ENCODE assay signal across 8 mouse cellular contexts in genomic region chr11:115420336-115421190, GRCm38 (mm10). TPM values are rescaled to one million over a fixed set of nuclear protein-coding genes. Genes with fewer than 3 reads are reported as not detected.
DNase-seq lines count a peak whose midpoint lies in the region; ATAC-seq and TF ChIP-seq lines count a peak whose summit lies in the region.

No protein-coding gene starts in this region.

- H3K4me3 ChIP-seq in CH12.LX (replicated peaks in 1 of 3; ENCODE audit: low read depth in 2 of 3, low read length in 2 of 3, poor library complexity in 1 of 3) = peak overlapping the region; percentile 81 to 97 (median 84)
- H3K4me3 ChIP-seq in bone marrow macrophage, adult 2 months (ENCODE audit: insufficient read depth, low read length) = peak overlapping the region; percentile 87
- H3K4me3 ChIP-seq in forebrain, embryonic 12.5 days (replicated peaks) = peak overlapping the region; percentile 95
- peak overlapping the region; percentile 96 for H3K4me3 ChIP-seq in heart, embryonic 16.5 days (ENCODE audit: low read length)
- peak overlapping the region; percentile 96 for H3K4me3 ChIP-seq in lung, embryonic 14.5 days (ENCODE audit: low read depth, low read length)

- no peak for TF ChIP-seq RAD21 in CH12.LX (IDR thresholded peaks at IDR 0.05; ENCODE audit: low read depth, low read length)

- peak; percentile 71 for ATAC-seq in forebrain, embryonic 12.5 days (ENCODE audit: low FRiP score)
- peak; percentile 72 for ATAC-seq in heart, embryonic 16.5 days (replicated peaks; ENCODE audit: extremely low read depth, insufficient read depth, low FRiP score)
- peak; percentile 72 for ATAC-seq in lung, embryonic 14.5 days (ENCODE audit: insufficient read depth)

- H3K27me3 ChIP-seq in CH12.LX (replicated peaks) = no peaks in the 10 kb centered on the region
- no peaks in the 10 kb centered on the region for H3K27me3 ChIP-seq in forebrain, embryonic 12.5 days
- no peaks in the 10 kb centered on the region for H3K27me3 ChIP-seq in heart, embryonic 16.5 days (ENCODE audit: control insufficient read depth, insufficient read depth, low read length)
- no peaks in the 10 kb centered on the region for H3K27me3 ChIP-seq in lung, embryonic 14.5 days (ENCODE audit: insufficient read depth, low read length)

- peaks cover 3 to 46% of the 10 kb centered on the region in 2 experiments for H3K4me1 ChIP-seq in CH12.LX (ENCODE audit: control insufficient read depth in 1 of 2, insufficient read depth in 2 of 2)
- peaks cover 25% of the 10 kb centered on the region for H3K4me1 ChIP-seq in bone marrow macrophage, adult 2 months (ENCODE audit: control insufficient read depth, insufficient read depth, low read length)
- H3K4me1 ChIP-seq in forebrain, embryonic 12.5 days = peaks cover 32% of the 10 kb centered on the region
- H3K4me1 ChIP-seq in heart, embryonic 16.5 days (ENCODE audit: control insufficient read depth, insufficient read depth, low read length) = peaks cover 47% of the 10 kb centered on the region
- H3K4me1 ChIP-seq in lung, embryonic 14.5 days (ENCODE audit: insufficient read depth) = peaks cover 8% of the 10 kb centered on the region

- peak overlapping the region; percentile 93 for H3K4me2 ChIP-seq in CH12.LX (ENCODE audit: insufficient read depth, low read depth, poor library complexity, severe bottlenecking)
- H3K4me2 ChIP-seq in forebrain, embryonic 12.5 days = peak overlapping the region; percentile 97
- H3K4me2 ChIP-seq in heart, embryonic 16.5 days (ENCODE audit: low read depth, low read length) = peak overlapping the region; percentile 98
- peak overlapping the region; percentile 99 for H3K4me2 ChIP-seq in lung, embryonic 14.5 days

- H3K79me2 ChIP-seq in CH12.LX (replicated peaks; ENCODE audit: control insufficient read depth, extremely low read depth, insufficient read depth, poor library complexity, severe bottlenecking) = peaks cover 27% of the 10 kb centered on the region

- H3K9ac ChIP-seq in CH12.LX (ENCODE audit: insufficient read depth, low read depth) = peak overlapping the region; percentile 83
- H3K9ac ChIP-seq in forebrain, embryonic 12.5 days = peak overlapping the region; percentile 98
- H3K9ac ChIP-seq in heart, embryonic 16.5 days (ENCODE audit: low read length) = peak overlapping the region; percentile 94
- peak overlapping the region; percentile 97 for H3K9ac ChIP-seq in lung, embryonic 14.5 days

- H3K27ac ChIP-seq in CH12.LX (ENCODE audit: insufficient read depth, low read depth) = no peak overlapping the region
- no peak overlapping the region for H3K27ac ChIP-seq in bone marrow macrophage, adult 2 months (ENCODE audit: insufficient read depth, low read depth, low read length)
- H3K27ac ChIP-seq in forebrain, embryonic 12.5 days = peak overlapping the region; percentile 92
- peak overlapping the region; percentile 91 for H3K27ac ChIP-seq in heart, embryonic 16.5 days (ENCODE audit: low read length)
- H3K27ac ChIP-seq in lung, embryonic 14.5 days (ENCODE audit: low read depth) = peak overlapping the region; percentile 87

- in situ Hi-C loops in CH12.LX (cut with MboI; ENCODE audit: low pct_ligation_motif_present, low pct_unique_long_range_greater_than_20kb, low sequenced_read_pairs) = no loop called here

- TF ChIP-seq EP300 in CH12.LX (IDR thresholded peaks at IDR 0.05; ENCODE audit: low read length) = no peak

- no peak for TF ChIP-seq POLR2A in CH12.LX (IDR thresholded peaks at IDR 0.05; ENCODE audit: low read depth, low read length)
- no peak for TF ChIP-seq POLR2A in bone marrow macrophage, adult 2 months (IDR thresholded peaks at IDR 0.05; ENCODE audit: borderline replicate concordance, low read depth, low read length)

- TF ChIP-seq CTCF in CH12.LX (conservative IDR thresholded peaks at IDR 0.05 in 1 of 2, IDR thresholded peaks at IDR 0.05 in 1 of 2; ENCODE audit: low read depth in 2 of 2, low read length in 2 of 2) = no peak
- no peak for TF ChIP-seq CTCF in bone marrow macrophage, adult 2 months (IDR thresholded peaks at IDR 0.05; ENCODE audit: low read depth, low read length)
- TF ChIP-seq CTCF in lung, embryonic 14.5 days (IDR thresholded peaks at IDR 0.05; ENCODE audit: low read depth) = no peak

- dilution Hi-C loops in CH12.LX (cut with MboI; ENCODE audit: extremely low pct_ligation_motif_present, extremely low pct_unique_long_range_greater_than_20kb, low sequenced_read_pairs) = no loop called here

- 4% methylated on average over 42 of the region's 45 CpGs for WGBS in forebrain, embryonic 12.5 days
- 1% methylated on average over 43 of the region's 45 CpGs for WGBS in heart, embryonic 16.5 days
- 2% methylated on average over 44 of the region's 45 CpGs for WGBS in lung, embryonic 14.5 days

- H3K9me3 ChIP-seq in CH12.LX (replicated peaks; ENCODE audit: low read length) = no peaks in the 10 kb centered on the region
- H3K9me3 ChIP-seq in forebrain, embryonic 12.5 days = no peaks in the 10 kb centered on the region
- H3K9me3 ChIP-seq in heart, embryonic 16.5 days (replicated peaks; ENCODE audit: control insufficient read depth, low read length) = no peaks in the 10 kb centered on the region
- H3K9me3 ChIP-seq in lung, embryonic 14.5 days (ENCODE audit: low read depth, low read length) = no peaks in the 10 kb centered on the region

- DNase-seq in CH12.LX (ENCODE audit: extremely low read depth) = no peak
- DNase-seq in kidney, postnatal 36 days = peak; percentile 67 to 83
- peak; percentile 77 for DNase-seq in lung, embryonic 14.5 days
- DNase-seq in ovary, postnatal 14 days (ENCODE audit: low spot score) = peak; percentile 51
- peak; percentile 66 for DNase-seq in urinary bladder, postnatal 14 days (ENCODE audit: low spot score)

- H3K36me3 ChIP-seq in CH12.LX (replicated peaks in 1 of 2; ENCODE audit: control insufficient read depth in 1 of 2, insufficient read depth in 1 of 2, low read length in 1 of 2) = peaks cover 14 to 54% of the 10 kb centered on the region in 2 experiments
- peaks cover 50% of the 10 kb centered on the region for H3K36me3 ChIP-seq in forebrain, embryonic 12.5 days (replicated peaks)
- H3K36me3 ChIP-seq in heart, embryonic 16.5 days (ENCODE audit: control insufficient read depth, insufficient read depth) = peaks cover 28% of the 10 kb centered on the region
- H3K36me3 ChIP-seq in lung, embryonic 14.5 days (ENCODE audit: insufficient read depth) = peaks cover 43% of the 10 kb centered on the region

TF ChIP-seq in CH12.LX, 34 proteins besides CTCF, POLR2A, EP300 and RAD21:
- peak; percentile 60; the same call in 1 of the 2 replicates for TF ChIP-seq MXI1 (IDR thresholded peaks at IDR 0.05; ENCODE audit: low read depth, low read length)
- no peak for TF ChIP-seq JUN (IDR thresholded peaks at IDR 0.05; ENCODE audit: insufficient read depth, low read depth, low read length)

RNA-seq across cellular contexts. Expression of gene Kctd2, which starts 0.6 kb away (rescaled TPM):
- total RNA-seq in CH12.LX (2012; rRNA removed) = 10.0 and 14.0 TPM in 2 replicates
- 6.8 and 8.5 TPM in 2 replicates for total RNA-seq in CH12.LX (2014; rRNA removed)
- 13.3 and 13.7 TPM in 2 replicates for polyA plus RNA-seq in CH12.LX (2012; ENCODE audit: insufficient read length, low read depth)
- polyA plus RNA-seq in bone marrow macrophage, adult 2 months (2012; ENCODE audit: insufficient read depth, insufficient read length, missing spikeins) = 27.0 and 28.0 TPM in 2 replicates
- polyA plus RNA-seq in forebrain, embryonic 12.5 days (2016; fragmentation: Nextera tagmentation; extraction: Ambion mirVana) = 23.9 and 29.8 TPM in 2 replicates
- 3.9 and 12.6 TPM in 2 replicates for polyA plus RNA-seq in heart, embryonic 16.5 days (2015; fragmentation: Nextera tagmentation; extraction: Ambion mirVana)
- polyA plus RNA-seq in lung, embryonic 14.5 days (2014; fragmentation: Nextera tagmentation; extraction: Ambion mirVana) = 21.6 and 22.2 TPM in 2 replicates

RNA-seq across cellular contexts. Expression of gene Atp5h, which starts 0.8 kb away (rescaled TPM):
- 500 and 564 TPM in 2 replicates for total RNA-seq in CH12.LX (2012; rRNA removed)
- 671 and 759 TPM in 2 replicates for total RNA-seq in CH12.LX (2014; rRNA removed)
- polyA plus RNA-seq in CH12.LX (2012; ENCODE audit: insufficient read length, low read depth) = 711 and 734 TPM in 2 replicates
- polyA plus RNA-seq in bone marrow macrophage, adult 2 months (2012; ENCODE audit: insufficient read depth, insufficient read length, missing spikeins) = 393 and 435 TPM in 2 replicates
- 843 and 857 TPM in 2 replicates for polyA plus RNA-seq in forebrain, embryonic 12.5 days (2016; fragmentation: Nextera tagmentation; extraction: Ambion mirVana)
- 1,945 and 2,019 TPM in 2 replicates for polyA plus RNA-seq in heart, embryonic 16.5 days (2015; fragmentation: Nextera tagmentation; extraction: Ambion mirVana)
- polyA plus RNA-seq in lung, embryonic 14.5 days (2014; fragmentation: Nextera tagmentation; extraction: Ambion mirVana) = 817 and 850 TPM in 2 replicates

RNA-seq across cellular contexts. Expression of gene Mrpl58, which starts 17.0 kb away (rescaled TPM):
- 157 and 164 TPM in 2 replicates for total RNA-seq in CH12.LX (2012; rRNA removed)
- 110 and 113 TPM in 2 replicates for total RNA-seq in CH12.LX (2014; rRNA removed)
- 146 and 161 TPM in 2 replicates for polyA plus RNA-seq in CH12.LX (2012; ENCODE audit: insufficient read length, low read depth)
- 38.2 and 49.0 TPM in 2 replicates for polyA plus RNA-seq in bone marrow macrophage, adult 2 months (2012; ENCODE audit: insufficient read depth, insufficient read length, missing spikeins)
- 222 and 232 TPM in 2 replicates for polyA plus RNA-seq in forebrain, embryonic 12.5 days (2016; fragmentation: Nextera tagmentation; extraction: Ambion mirVana)
- 175 and 179 TPM in 2 replicates for polyA plus RNA-seq in heart, embryonic 16.5 days (2015; fragmentation: Nextera tagmentation; extraction: Ambion mirVana)
- 230 and 242 TPM in 2 replicates for polyA plus RNA-seq in lung, embryonic 14.5 days (2014; fragmentation: Nextera tagmentation; extraction: Ambion mirVana)

RNA-seq across cellular contexts. Expression of gene Trim80, which starts 19.8 kb away (rescaled TPM):
- total RNA-seq in CH12.LX (2012; rRNA removed) (not detected in 2 replicates), CH12.LX (2014; rRNA removed) (not detected in 2 replicates)
- polyA plus RNA-seq in CH12.LX (2012; ENCODE audit: insufficient read length, low read depth) = not detected in 2 replicates
- polyA plus RNA-seq in bone marrow macrophage, adult 2 months (2012; ENCODE audit: insufficient read depth, insufficient read length, missing spikeins) = not detected in 2 replicates
- not detected in 2 replicates for polyA plus RNA-seq in forebrain, embryonic 12.5 days (2016; fragmentation: Nextera tagmentation; extraction: Ambion mirVana)
- 0.12 and 0.14 TPM in 2 replicates for polyA plus RNA-seq in heart, embryonic 16.5 days (2015; fragmentation: Nextera tagmentation; extraction: Ambion mirVana)
- not detected in 2 replicates for polyA plus RNA-seq in lung, embryonic 14.5 days (2014; fragmentation: Nextera tagmentation; extraction: Ambion mirVana)

RNA-seq across cellular contexts. Expression of gene Cdr2l, which starts 38.8 kb away (rescaled TPM):
- not detected in 2 replicates for total RNA-seq in CH12.LX (2012; rRNA removed)
- total RNA-seq in CH12.LX (2014; rRNA removed) = not detected in 2 replicates
- not detected in 2 replicates for polyA plus RNA-seq in CH12.LX (2012; ENCODE audit: insufficient read length, low read depth)
- 0.15 and 0.64 TPM in 2 replicates for polyA plus RNA-seq in bone marrow macrophage, adult 2 months (2012; ENCODE audit: insufficient read depth, insufficient read length, missing spikeins)
- 28.3 and 29.6 TPM in 2 replicates for polyA plus RNA-seq in forebrain, embryonic 12.5 days (2016; fragmentation: Nextera tagmentation; extraction: Ambion mirVana)
- polyA plus RNA-seq in heart, embryonic 16.5 days (2015; fragmentation: Nextera tagmentation; extraction: Ambion mirVana) = 7.0 and 7.5 TPM in 2 replicates
- polyA plus RNA-seq in lung, embryonic 14.5 days (2014; fragmentation: Nextera tagmentation; extraction: Ambion mirVana) = 17.7 and 19.8 TPM in 2 replicates

Comparison
In these comparisons a context has a peak if more than half of its experiments do, and no peak if none do; other contexts are left out.
1. H3K27ac ChIP-seq: peak in forebrain, embryonic 12.5 days (single experiment), heart, embryonic 16.5 days (single experiment) and lung, embryonic 14.5 days (single experiment); none in CH12.LX (single experiment) and bone marrow macrophage, adult 2 months (single experiment).
2. Peak in every context shown above with its lines, with median percentiles within 50 percentile points of each other: H3K4me2 ChIP-seq, H3K4me3 ChIP-seq, H3K9ac ChIP-seq and ATAC-seq.